ENCODE assay signal across 14 mouse cellular contexts in genomic region chr5:21002723-21003122, GRCm38 (mm10). TPM values are rescaled to one million over a fixed set of nuclear protein-coding genes. Genes with fewer than 3 reads are reported as not detected.
A peak's percentile ranks its signal among the peaks of the same experiment; 100 is the strongest.
DNase-seq lines count a peak whose midpoint lies in the region; ATAC-seq and TF ChIP-seq lines count a peak whose summit lies in the region.
"Had no signal": no experiment of that assay in that cellular context is flagged by ENCODE, and none has a peak within 500 bp of the region (broad histone marks: within the 10 kb centered on the region; RNA-seq: fewer than 3 reads in every experiment).

No protein-coding gene starts in this region.

- TF ChIP-seq CTCF in MEL (IDR thresholded peaks at IDR 0.05 in 2 of 3, conservative IDR thresholded peaks at IDR 0.05 in 1 of 3; ENCODE audit: control insufficient read depth in 1 of 3, insufficient read depth in 1 of 3, low read depth in 2 of 3, low read length in 3 of 3, poor library complexity in 1 of 3, severe bottlenecking in 1 of 3) = peak; percentile 41 to 71 (median 44)

- no peak overlapping the region for H3K4me2 ChIP-seq in neural tube, embryonic 15.5 days
- H3K4me2 ChIP-seq: embryonic facial prominence, embryonic 13.5 days; midbrain, embryonic 12.5 days had no signal

- peak; percentile 99 for TF ChIP-seq EP300 in MEL (IDR thresholded peaks at IDR 0.05; ENCODE audit: low read depth in 1 of 2, low read length in 2 of 2)

- peak overlapping the region; percentile 96 for H3K27ac ChIP-seq in MEL (ENCODE audit: control insufficient read depth, low read depth, low read length)
- no peak overlapping the region for H3K27ac ChIP-seq in neural tube, embryonic 15.5 days (replicated peaks)
- H3K27ac ChIP-seq: embryonic facial prominence, embryonic 13.5 days; hindbrain, embryonic 10.5 days; midbrain, embryonic 12.5 days had no signal

- peak overlapping the region; percentile 55 for H3K9ac ChIP-seq in MEL (ENCODE audit: control insufficient read depth, low read depth, low read length, poor library complexity, severe bottlenecking)
- H3K9ac ChIP-seq in neural tube, embryonic 15.5 days (replicated peaks) = no peak overlapping the region
- H3K9ac ChIP-seq: embryonic facial prominence, embryonic 13.5 days; forebrain, postnatal 0 days; midbrain, embryonic 12.5 days had no signal

- peak; percentile 45 for TF ChIP-seq RAD21 in MEL (IDR thresholded peaks at IDR 0.05; ENCODE audit: low read depth, low read length)

- no peaks in the 10 kb centered on the region; the same call in 1 of the 2 replicates for H3K79me2 ChIP-seq in MEL (ENCODE audit: control insufficient read depth, insufficient read depth, low read length, poor library complexity)

- peaks cover 31 to 47% of the 10 kb centered on the region in 2 experiments for H3K36me3 ChIP-seq in MEL (ENCODE audit: control insufficient read depth in 1 of 2, insufficient read depth in 2 of 2, low read length in 2 of 2)
- peaks cover 95% of the 10 kb centered on the region for H3K36me3 ChIP-seq in megakaryocyte, embryonic 14.5 days (replicated peaks; ENCODE audit: low read length)
- H3K36me3 ChIP-seq in neural tube, embryonic 15.5 days = peaks cover 59% of the 10 kb centered on the region

- no peaks in the 10 kb centered on the region for H3K9me3 ChIP-seq in MEL (replicated peaks; ENCODE audit: insufficient read depth, low read length)
- H3K9me3 ChIP-seq in megakaryocyte, embryonic 14.5 days = no peaks in the 10 kb centered on the region
- H3K9me3 ChIP-seq in neural tube, embryonic 15.5 days (replicated peaks) = no peaks in the 10 kb centered on the region
- H3K9me3 ChIP-seq: midbrain, embryonic 12.5 days had no signal

- peak; percentile 88 for ATAC-seq in granulocyte monocyte progenitor cell, adult 5-6 weeks (replicated peaks; ENCODE audit: poor library complexity, severe bottlenecking)
- ATAC-seq in neural tube, embryonic 15.5 days (ENCODE audit: low FRiP score) = no peak
- ATAC-seq: forebrain, postnatal 0 days had no signal

- peak overlapping the region; percentile 13 to 22; a peak in 3 of 4 replicates for H3K4me3 ChIP-seq in MEL (ENCODE audit: control insufficient read depth in 1 of 2, insufficient read depth in 1 of 2, low read depth in 2 of 2, low read length in 2 of 2)
- H3K4me3 ChIP-seq in megakaryocyte, embryonic 14.5 days (replicated peaks) = peak overlapping the region; percentile 71
- H3K4me3 ChIP-seq in neural tube, embryonic 15.5 days (replicated peaks) = no peak overlapping the region
- H3K4me3 ChIP-seq: embryonic facial prominence, embryonic 13.5 days; hindbrain, embryonic 10.5 days; midbrain, embryonic 12.5 days had no signal

- peak in 1 of 2 experiments; percentile 45; a peak in 1 of 4 replicates for TF ChIP-seq POLR2A in MEL (IDR thresholded peaks at IDR 0.05; ENCODE audit: control insufficient read depth in 1 of 2, insufficient read depth in 1 of 2, low read depth in 1 of 2, low read length in 2 of 2, poor library complexity in 1 of 2)

- DNase-seq in MEL (ENCODE audit: low read depth, low spot score) = peak; percentile 99
- DNase-seq in thymus, postnatal 25 days = peak; percentile 63
- DNase-seq in frontal cortex, postnatal 36 days (ENCODE audit: low spot score in 2 of 2) = no peak
- DNase-seq in kidney, postnatal 36 days = no peak
- DNase-seq: adrenal gland, adult 2 months; cerebellum, adult 8-10 months; forebrain, postnatal 0 days; lung, adult 18-20 months had no signal

- H3K27me3 ChIP-seq in MEL (ENCODE audit: control insufficient read depth in 1 of 2, insufficient read depth in 2 of 2, low read length in 2 of 2) = no peaks in the 10 kb centered on the region
- H3K27me3 ChIP-seq in megakaryocyte, embryonic 14.5 days (replicated peaks) = no peaks in the 10 kb centered on the region
- no peaks in the 10 kb centered on the region for H3K27me3 ChIP-seq in neural tube, embryonic 15.5 days (replicated peaks)
- H3K27me3 ChIP-seq: embryonic facial prominence, embryonic 13.5 days; midbrain, embryonic 12.5 days had no signal

- WGBS in neural tube, embryonic 15.5 days = 93% methylated on average over 6 of the region's 6 CpGs

- H3K4me1 ChIP-seq in MEL (ENCODE audit: control insufficient read depth in 1 of 2, insufficient read depth in 2 of 2, low read length in 2 of 2) = peaks cover 9 to 23% of the 10 kb centered on the region in 2 experiments
- H3K4me1 ChIP-seq in megakaryocyte, embryonic 14.5 days = peaks cover 63% of the 10 kb centered on the region
- H3K4me1 ChIP-seq in neural tube, embryonic 15.5 days = no peaks in the 10 kb centered on the region
- H3K4me1 ChIP-seq: embryonic facial prominence, embryonic 13.5 days; hindbrain, embryonic 10.5 days; midbrain, embryonic 12.5 days had no signal

TF ChIP-seq in MEL, 35 proteins besides CTCF, POLR2A, EP300 and RAD21 (continues in another document):
- peak; percentile 99 for TF ChIP-seq TAL1 (IDR thresholded peaks at IDR 0.05; ENCODE audit: low read length)
- TF ChIP-seq MYC (IDR thresholded peaks at IDR 0.05; ENCODE audit: low read depth, low read length) = peak; percentile 94
- TF ChIP-seq GABPA (IDR thresholded peaks at IDR 0.05; ENCODE audit: low read depth, low read length) = no peak
- TF ChIP-seq HCFC1 (IDR thresholded peaks at IDR 0.05; ENCODE audit: low read depth, low read length) = peak; percentile 57
- peak; percentile 97 for TF ChIP-seq RCOR1 (IDR thresholded peaks at IDR 0.05; ENCODE audit: low read depth, low read length)
- TF ChIP-seq MAX (IDR thresholded peaks at IDR 0.05; ENCODE audit: low read length) = no peak; the same call in 1 of the 2 replicates
- TF ChIP-seq TBP (IDR thresholded peaks at IDR 0.05; ENCODE audit: low read depth, low read length) = peak; percentile 73; the same call in 1 of the 2 replicates
- TF ChIP-seq GATA1 (IDR thresholded peaks at IDR 0.05; ENCODE audit: low read depth, low read length) = peak; percentile 99
- no peak for TF ChIP-seq UBTF (IDR thresholded peaks at IDR 0.05; ENCODE audit: borderline replicate concordance, insufficient read depth, low read depth, low read length)
- TF ChIP-seq USF1 (IDR thresholded peaks at IDR 0.05; ENCODE audit: low read depth, low read length) = no peak
- peak; percentile 72; the same call in 1 of the 2 replicates for TF ChIP-seq MAFK (IDR thresholded peaks at IDR 0.05; ENCODE audit: borderline replicate concordance, low read depth, low read length)
- no peak for TF ChIP-seq POLR2AphosphoS5 (IDR thresholded peaks at IDR 0.05; ENCODE audit: borderline replicate concordance, low read depth, low read length)
- TF ChIP-seq MAZ (IDR thresholded peaks at IDR 0.05; ENCODE audit: low read depth, low read length) = peak; percentile 60; the same call in 1 of the 2 replicates
- TF ChIP-seq E2F4 (IDR thresholded peaks at IDR 0.05; ENCODE audit: borderline replicate concordance, low read depth, low read length) = no peak
- no peak; the same call in 1 of the 2 replicates for TF ChIP-seq POLR2AphosphoS2 (IDR thresholded peaks at IDR 0.05; ENCODE audit: low read length)
- TF ChIP-seq ZKSCAN1 (IDR thresholded peaks at IDR 0.05; ENCODE audit: low read depth, low read length) = no peak
- TF ChIP-seq MXI1 (IDR thresholded peaks at IDR 0.05; ENCODE audit: low read depth, low read length) = peak; percentile 83
- TF ChIP-seq ZNF384 (IDR thresholded peaks at IDR 0.05; ENCODE audit: low read depth, low read length) = peak; percentile 41; the same call in 1 of the 2 replicates
- TF ChIP-seq BHLHE40 (IDR thresholded peaks at IDR 0.05; ENCODE audit: borderline replicate concordance, low read depth, low read length) = peak; percentile 97
- peak; percentile 68; the same call in 1 of the 2 replicates for TF ChIP-seq MYB (IDR thresholded peaks at IDR 0.05; ENCODE audit: low read depth, low read length)
- peak; percentile 100 for TF ChIP-seq TCF12 (IDR thresholded peaks at IDR 0.05; ENCODE audit: low read depth, low read length)
- 0 out of 2 replicates have a peak, but pooled peaks have one; percentile 29 for TF ChIP-seq CHD2 (IDR thresholded peaks at IDR 0.05; ENCODE audit: low read length)
- peak; percentile 43; the same call in 1 of the 2 replicates for TF ChIP-seq ZMIZ1 (IDR thresholded peaks at IDR 0.05; ENCODE audit: low read depth, low read length)
- peak; percentile 79; the same call in 1 of the 2 replicates for TF ChIP-seq CHD1 (IDR thresholded peaks at IDR 0.05; ENCODE audit: low read depth, low read length)
- peak; percentile 79 for TF ChIP-seq ELF1 (IDR thresholded peaks at IDR 0.05; ENCODE audit: low read depth, low read length)
- no peak for TF ChIP-seq MEF2A (IDR thresholded peaks at IDR 0.05; ENCODE audit: extremely low read depth, insufficient replicate concordance, low read depth, low read length, poor library complexity, severe bottlenecking)
- no peak for TF ChIP-seq ZC3H11A (IDR thresholded peaks at IDR 0.05; ENCODE audit: low read depth, low read length)
- TF ChIP-seq NRF1 (IDR thresholded peaks at IDR 0.05; ENCODE audit: insufficient read depth, low read depth, low read length, poor library complexity, severe bottlenecking) = no peak
- TF ChIP-seq USF2 (IDR thresholded peaks at IDR 0.05; ENCODE audit: borderline replicate concordance in 1 of 2, insufficient read depth in 1 of 2, low read depth in 1 of 2, low read length in 2 of 2) = no peak
- peak; percentile 98 for TF ChIP-seq ETS1 (IDR thresholded peaks at IDR 0.05; ENCODE audit: low read depth, low read length)

RNA-seq across cellular contexts. Expression of gene Rsbn1l, which starts 46.5 kb away (rescaled TPM):
- 5.0 and 5.7 TPM in 2 replicates for total RNA-seq in MEL (2012; rRNA removed)
- polyA plus RNA-seq in MEL (2012; ENCODE audit: insufficient read depth in 1 of 2, insufficient read length in 2 of 2, low read depth in 1 of 2, low replicate concordance in 2 of 2, missing spikeins in 1 of 2) = 10 to 100 TPM; 17.4 to 78.2 TPM
- total RNA-seq in granulocyte monocyte progenitor cell, adult 5-6 weeks (2014; fragmentation: Nextera tagmentation) = 24.6 and 34.4 TPM in 2 replicates
- 26.0 and 34.8 TPM in 2 replicates for total RNA-seq in granulocyte monocyte progenitor cell, adult 5-6 weeks (2017)
- 15.8 and 22.7 TPM in 2 replicates for polyA plus RNA-seq in megakaryocyte, embryonic 14.5 days (2012; ENCODE audit: insufficient read depth, low replicate concordance)
- 4.4 and 4.9 TPM in 2 replicates for polyA plus RNA-seq in neural tube, embryonic 15.5 days (2015; fragmentation: Nextera tagmentation; extraction: Ambion mirVana)

RNA-seq across cellular contexts. Expression of gene Ptpn12, which starts 53.0 kb away (rescaled TPM):
- total RNA-seq in MEL (2012; rRNA removed) = 14.8 and 23.2 TPM in 2 replicates
- polyA plus RNA-seq in MEL (2012; ENCODE audit: insufficient read depth in 1 of 2, insufficient read length in 2 of 2, low read depth in 1 of 2, low replicate concordance in 2 of 2, missing spikeins in 1 of 2) = 100 to 1,000 TPM in 1 of 2 experiments, 10 to 100 TPM in 1; 58.2 to 177 TPM
- 34.1 and 54.1 TPM in 2 replicates for total RNA-seq in granulocyte monocyte progenitor cell, adult 5-6 weeks (2014; fragmentation: Nextera tagmentation)
- 21.7 and 27.4 TPM in 2 replicates for total RNA-seq in granulocyte monocyte progenitor cell, adult 5-6 weeks (2017)
- polyA plus RNA-seq in megakaryocyte, embryonic 14.5 days (2012; ENCODE audit: insufficient read depth, low replicate concordance) = 20.9 and 34.8 TPM in 2 replicates
- polyA plus RNA-seq in neural tube, embryonic 15.5 days (2015; fragmentation: Nextera tagmentation; extraction: Ambion mirVana) = 21.8 TPM in 2 replicates

Comparison
In these comparisons a context has a peak if more than half of its experiments do, and no peak if none do; other contexts are left out.
1. DNase-seq: peak in MEL (single experiment) and thymus, postnatal 25 days (single experiment); none in frontal cortex, postnatal 36 days (0 of 2) and kidney, postnatal 36 days (0 of 2).